Mouse (Mus musculus) frontal cortex, postnatal 10 days (tissue): Measurements from ENCODE around the gene Lmod1.
A peak's percentile ranks its signal among the peaks of the same experiment; 100 is the strongest.

ENCODE experiments used
- DNase-seq, 2 experiments: peaks; one replicate each; pipeline ENCODE4 v3.0.0; 2022; ENCODE audit warnings: low spot score in 2 of 2, mixed read lengths in 1 of 2

Lmod1 gene

DNA sequence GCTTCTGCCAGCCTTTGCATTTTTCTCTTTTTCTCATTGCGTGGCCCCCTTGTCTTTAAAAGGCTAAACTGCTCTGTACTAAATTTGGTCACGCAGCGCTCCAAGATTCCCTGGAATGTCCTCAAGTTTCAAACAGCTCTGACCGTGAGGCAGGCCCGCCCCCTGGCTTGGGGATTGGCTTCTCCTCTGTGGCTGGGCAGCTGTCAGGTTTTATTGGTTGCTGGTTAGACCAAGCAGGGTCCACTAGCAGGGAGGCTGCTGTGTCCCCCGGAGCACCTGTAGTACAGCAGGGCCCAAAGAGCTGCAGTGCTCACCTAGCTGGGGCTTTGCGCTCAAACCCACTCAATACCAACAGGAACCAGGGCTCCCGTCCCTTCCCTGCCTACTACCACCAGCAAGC lies at the start of gene Lmod1:
Gene Lmod1 (plus strand): TSS at position 237 of the 400 bp plus-strand sequence.
- no peak for DNase-seq

DNA sequence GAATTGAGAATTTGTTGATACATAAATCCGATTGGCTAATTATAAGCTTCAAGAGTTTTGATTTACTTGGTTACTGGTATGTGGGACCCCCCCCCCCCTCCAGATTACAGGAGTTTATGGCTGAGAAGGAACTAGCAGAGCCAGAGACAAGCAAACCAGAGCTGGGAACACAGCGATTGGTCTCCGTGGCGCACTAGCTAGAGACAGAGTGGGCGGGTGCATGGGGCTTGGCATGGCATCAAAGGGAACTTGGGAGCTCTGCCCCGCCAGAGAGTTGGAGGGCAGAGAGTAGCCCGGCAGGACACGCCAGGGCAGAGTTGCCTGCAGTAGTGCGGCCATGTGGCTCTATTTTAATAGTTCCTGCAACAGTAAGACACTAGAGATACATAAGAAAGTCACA lies 44.0 kb upstream of the Lmod1 start:
- DNase-seq = peak in 1 of 2 experiments; percentile 66

DNA sequence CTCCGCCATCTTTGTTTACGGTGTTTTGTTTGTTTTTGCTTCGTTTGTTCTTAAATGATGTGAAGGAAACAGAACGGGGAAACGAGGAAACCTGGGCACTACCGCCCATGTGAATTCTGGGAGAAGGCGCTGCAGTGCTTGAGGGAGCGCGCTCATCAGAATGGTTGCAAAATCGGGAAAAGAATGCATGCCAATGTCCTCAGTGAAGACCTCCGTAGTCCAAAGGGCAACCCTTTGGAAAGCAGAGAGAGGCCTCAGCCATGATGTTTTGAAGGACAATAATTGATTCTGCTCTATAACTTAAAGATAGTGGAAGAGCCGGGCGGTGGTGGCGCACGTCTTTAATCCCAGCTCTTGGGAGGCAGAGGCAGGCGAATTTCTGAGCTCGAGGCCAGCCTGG lies 42.8 kb upstream of the Lmod1 start:
- DNase-seq = no peak

DNA sequence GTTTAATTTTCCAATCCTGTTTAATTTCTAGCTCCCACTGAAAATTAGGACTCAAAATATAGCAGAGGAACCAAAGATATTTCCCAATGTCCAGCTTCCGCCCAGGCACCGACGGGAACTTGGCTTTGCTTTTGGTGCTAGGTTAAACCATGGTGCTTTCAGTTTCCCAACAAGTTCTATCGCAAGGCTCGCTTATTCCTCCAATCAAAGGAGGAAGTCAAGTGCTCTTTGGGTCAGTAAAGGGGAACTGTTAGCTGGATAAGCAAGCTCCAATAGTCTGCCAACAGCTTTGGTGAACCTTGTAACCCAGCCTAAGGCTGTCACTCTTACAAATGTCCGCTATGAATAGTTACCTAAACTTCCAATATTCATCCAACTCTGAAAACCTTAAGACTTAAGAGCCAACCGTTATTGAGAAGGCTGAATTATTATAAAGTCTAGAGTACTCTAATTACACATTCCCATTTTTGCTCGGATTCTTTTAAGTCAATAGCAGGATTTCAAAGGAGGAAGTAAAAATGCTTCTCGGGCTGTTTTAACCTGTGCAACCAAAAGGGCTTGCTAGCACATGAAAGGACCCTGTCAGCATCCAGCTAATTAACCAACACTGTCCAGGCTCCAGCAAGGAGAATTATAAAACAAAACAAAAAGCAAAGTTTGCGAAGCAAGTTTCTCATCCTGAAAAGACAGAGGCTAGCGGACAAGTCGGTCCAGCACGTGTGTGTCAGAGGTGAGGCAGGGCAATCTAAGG lies 41.9 kb upstream of the Lmod1 start:
- no peak for DNase-seq

DNA sequence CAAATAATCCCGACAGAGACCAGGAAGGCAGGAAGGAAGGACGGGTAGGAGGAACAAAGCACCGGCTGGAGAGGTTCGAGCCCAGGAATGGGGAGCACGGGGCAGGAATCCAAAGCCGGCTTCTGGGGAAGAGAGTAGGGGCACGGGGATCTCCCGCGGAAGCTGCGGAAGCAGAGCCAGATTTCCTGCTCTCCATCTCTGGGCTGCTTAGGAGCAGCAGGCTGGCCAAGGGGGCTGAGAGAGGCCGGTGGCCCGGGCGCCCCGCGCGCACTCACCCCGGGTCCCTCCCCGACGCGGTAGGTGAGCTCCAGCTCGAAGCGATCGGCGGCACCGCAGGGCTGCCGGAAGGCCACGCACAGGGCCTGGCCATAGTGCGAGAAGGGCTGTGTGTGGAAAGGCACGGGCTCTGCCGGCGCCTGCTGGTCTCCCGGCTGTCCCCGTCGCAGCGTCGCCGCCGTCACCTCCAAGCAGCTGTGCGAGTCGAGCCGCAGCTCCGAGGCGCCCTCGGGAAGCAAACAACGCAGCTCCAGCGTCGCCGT lies 41.3 kb upstream of the Lmod1 start:
- DNase-seq = peak in 1 of 2 experiments; percentile 20

DNA sequence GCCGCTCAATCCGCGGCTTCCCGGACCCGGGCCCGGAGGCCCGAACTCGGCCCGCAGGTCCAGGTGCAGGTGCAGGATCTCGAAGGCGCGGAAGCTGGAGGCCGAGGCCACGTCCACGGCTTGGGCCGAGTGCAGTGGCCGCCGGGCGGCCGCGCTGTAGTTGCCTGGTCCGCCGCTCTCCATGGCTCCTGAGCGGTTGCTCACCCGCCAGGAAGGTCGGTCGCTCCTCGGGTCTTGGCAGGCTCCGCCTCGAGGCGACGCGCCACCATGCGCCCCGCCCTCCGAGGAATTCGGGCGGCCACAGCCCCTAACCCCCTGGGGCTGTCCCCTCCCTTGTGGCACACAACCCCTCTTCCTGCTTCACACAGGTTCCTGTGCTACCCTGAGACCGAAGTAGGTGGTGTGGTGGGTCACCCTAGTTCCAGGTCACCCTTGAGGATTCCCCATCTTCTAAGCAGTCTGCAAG lies 40.7 kb upstream of the Lmod1 start, which contains the start of gene Rnpep:
Gene Rnpep (minus strand): TSS at position 259 of the 466 bp plus-strand sequence.
- DNase-seq = peak; percentile 43 to 73

DNA sequence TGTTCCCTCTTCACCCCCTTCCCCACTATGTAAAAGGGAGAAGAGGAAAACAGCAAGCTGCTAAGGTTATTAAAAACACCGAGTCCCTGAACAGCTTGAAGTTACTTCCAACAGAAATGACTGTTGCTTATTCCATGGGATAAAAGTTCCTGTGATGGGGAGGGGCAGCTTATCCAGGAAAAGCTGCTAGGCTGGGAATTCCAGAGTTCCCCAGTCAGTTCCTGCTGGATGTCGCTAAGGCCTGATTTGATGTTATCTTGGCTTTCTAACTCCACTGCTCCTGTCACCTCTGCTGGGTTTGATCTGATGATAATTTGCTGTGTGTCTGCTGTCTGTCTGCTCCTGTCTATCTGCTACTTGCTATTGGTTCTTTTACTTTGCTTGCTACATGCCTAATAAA lies 38.3 kb upstream of the Lmod1 start:
- no peak for DNase-seq

DNA sequence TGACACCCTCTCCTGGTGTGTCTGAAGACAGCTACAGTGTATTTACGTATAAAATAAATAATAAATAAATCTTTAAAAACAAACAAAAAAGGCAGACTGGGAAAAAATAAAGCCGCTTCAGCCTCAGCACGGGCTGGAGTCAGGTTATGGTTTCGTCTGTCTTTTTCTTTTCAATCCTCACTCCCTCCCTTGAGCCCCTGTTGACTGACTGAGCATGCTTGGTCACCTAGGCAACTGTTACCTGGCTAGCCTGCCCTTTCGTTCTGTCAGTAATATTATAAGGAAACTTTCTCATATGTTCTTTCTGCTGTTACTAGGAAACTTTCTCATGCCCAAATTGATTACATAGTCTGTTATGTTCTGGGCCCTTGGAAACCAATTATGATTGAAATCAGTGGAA lies 33.7 kb upstream of the Lmod1 start:
- no peak for DNase-seq

DNA sequence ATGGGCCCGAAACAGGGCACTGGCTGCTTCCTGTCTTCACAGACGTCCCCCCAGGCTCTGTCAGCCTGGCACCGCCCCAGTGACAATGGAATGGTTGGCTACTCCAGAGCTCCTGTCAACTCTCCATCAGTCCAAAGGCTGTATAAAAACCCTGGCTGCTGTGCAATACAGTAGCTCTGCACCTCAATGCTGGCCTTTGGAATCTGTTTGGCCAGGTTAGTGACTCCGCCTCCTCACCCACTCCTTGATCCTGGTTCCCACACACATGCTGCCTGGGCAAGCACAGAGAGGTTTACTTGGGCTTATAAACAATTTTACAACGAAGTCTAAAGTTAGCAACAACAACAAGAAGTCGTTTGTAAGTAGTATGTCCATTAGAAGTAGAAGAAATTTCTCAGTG lies 13.3 kb upstream of the Lmod1 start:
- DNase-seq = no peak

DNA sequence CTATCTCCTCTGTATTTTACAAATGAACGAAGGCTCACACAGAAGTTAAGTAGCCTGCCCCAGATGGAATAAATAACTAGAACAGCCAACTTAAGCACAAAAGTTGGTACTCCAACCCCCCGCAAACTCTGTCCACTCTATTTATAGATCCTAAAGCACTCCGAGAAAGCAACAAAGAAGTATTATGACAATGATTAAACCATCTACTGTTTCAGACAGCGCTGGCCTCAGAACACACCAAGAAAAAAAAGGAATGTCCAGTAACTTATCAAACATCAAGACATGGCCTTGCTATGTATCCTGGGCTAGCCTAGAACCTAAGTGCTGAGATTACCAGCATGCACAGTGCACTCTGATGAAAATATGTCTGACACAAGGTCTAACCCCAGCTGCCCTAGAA lies 12.4 kb upstream of the Lmod1 start:
- DNase-seq = no peak

DNA sequence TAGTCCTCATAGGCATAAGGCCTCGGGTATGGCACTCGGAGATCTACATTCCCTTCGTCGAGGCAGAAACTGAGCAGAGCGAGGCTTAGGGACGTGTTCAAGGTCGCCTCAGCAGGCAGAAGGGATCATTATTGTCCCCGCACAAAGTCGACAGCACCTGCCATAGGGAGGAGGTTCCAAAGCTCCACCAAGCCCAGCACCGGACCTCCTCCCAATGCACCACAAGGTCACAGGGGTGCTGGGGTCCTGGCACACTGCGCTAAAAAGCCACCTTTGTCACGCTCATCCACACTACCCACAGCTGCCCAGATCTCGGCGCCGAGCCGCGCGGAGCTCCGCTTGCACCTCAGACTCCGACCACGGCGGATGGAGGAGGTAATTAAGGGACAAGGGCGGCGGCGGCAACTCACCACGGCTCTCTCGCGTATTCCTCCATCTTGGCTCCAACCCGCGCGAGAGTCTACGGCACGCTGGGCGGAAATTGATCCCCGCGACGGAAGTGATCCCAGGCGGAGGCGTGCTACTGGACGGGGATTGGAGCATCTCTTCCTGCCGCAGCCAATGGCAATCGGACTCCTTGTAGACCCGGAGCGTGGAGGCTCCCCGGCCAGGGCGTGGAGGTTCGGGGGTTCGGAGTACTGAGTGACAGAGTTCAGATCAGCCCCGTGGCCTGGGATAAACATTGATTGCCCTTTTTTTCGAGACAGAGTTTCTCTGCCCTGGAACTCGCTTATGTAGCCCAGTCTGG lies 11.1 kb upstream of the Lmod1 start, which contains the start of gene Timm17a:
Gene Timm17a (minus strand): TSS at position 495 of the 748 bp plus-strand sequence.
- DNase-seq = peak; percentile 91 to 93

DNA sequence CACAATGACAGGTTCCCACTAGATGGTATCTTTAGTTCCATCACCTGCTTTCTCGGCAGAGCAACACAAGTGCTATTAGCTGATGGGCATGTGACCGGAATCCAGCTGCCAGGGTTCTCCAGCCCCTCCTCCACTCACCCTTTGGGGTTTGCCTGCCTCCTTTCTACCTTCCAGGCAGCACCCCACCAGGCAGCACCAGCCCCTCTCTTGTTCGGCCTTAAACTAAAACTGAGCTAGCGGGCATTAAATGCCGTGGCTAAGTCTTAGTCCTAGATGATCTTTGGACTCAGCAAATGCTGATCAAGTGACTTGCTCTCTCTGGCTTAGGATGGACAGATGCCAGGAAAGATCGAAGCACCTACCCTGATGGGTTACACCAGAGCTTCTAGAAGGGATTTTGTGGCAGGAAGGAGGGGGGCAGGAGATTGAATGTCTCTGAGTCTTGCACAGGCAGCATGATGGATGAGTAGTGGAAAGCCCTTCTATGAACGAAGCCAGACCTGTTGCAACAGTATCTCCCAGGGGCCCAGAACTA lies 1.2 kb upstream of the Lmod1 start:
- no peak for DNase-seq

DNA sequence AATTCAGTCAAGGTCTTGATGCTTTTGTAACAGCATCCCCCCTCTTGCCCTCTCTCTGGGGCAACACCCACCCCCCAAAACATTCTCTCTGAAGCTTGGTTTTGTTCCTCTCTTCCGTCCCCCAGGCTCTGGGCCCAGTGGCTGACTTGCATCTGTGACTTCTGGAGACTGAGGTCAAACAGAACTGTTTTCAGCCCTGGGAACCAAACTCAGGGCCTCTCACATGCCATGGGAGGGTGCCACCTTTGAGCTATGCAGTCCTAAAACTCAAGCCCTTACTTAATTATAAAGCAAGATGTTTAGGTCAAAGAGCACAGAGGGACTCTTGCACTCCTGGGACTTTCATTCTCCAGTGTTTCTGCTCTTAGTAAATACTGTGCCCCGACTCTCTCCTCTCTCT lies 1.3 kb downstream of the Lmod1 start:
- DNase-seq = no peak

DNA sequence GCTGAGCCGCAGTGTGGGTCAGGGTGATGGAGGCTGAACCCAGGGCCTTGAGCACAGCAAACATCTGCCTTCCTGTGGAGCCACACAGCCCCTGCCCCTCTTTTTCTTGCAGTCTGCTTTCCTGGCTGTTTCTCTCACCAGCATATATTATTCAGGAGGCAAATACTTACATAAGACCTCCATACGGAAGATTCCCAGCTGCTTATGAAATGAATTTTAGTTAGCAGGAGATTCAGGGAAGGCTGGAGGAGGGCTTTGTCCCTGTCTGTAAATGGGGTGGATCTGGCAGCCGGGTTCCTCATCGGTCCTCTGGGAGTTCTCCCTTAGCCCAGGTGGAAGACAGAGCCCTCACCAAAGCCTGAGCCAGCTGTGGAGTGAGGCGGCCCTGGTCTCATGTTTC lies 3.8 kb downstream of the Lmod1 start:
- no peak for DNase-seq

DNA sequence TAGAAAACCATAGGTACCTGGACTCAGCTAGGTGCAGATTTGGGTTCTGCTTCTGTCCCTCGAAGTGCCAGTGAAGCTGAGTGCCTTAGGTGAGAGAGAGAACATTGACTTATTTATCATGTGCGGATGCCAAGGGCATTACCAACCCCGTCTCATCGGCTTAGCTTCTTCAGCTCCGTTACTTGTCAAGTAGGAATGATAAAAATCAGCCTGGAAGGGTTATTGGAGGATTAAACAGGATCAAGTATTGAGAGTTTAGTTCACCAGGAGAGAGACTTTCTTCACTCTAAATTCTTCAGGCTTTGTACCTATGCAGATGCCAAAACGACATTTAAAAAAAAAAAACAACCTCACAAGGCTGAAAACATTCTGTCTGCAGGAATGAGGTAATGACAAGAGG lies 6.0 kb downstream of the Lmod1 start:
- DNase-seq = no peak

DNA sequence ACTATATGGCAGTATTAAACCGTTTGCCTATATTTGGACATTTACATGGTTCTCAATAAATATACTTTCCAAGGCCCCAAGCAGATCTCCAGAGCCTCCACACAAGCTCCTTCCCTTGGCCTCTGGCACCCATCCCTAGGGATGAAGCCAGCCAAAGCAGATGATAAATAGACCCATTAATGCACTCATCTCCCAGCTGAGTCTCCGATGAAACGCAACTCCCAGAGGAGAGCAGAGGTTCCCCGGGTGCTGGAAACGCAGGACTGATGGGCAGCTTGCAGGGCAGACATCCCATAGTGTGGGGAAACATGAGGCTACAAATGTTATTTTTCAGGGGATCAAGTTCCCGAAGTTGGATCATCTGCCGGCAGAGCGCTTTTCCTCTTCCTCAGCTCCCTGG lies 17.3 kb downstream of the Lmod1 start:
- DNase-seq = no peak

DNA sequence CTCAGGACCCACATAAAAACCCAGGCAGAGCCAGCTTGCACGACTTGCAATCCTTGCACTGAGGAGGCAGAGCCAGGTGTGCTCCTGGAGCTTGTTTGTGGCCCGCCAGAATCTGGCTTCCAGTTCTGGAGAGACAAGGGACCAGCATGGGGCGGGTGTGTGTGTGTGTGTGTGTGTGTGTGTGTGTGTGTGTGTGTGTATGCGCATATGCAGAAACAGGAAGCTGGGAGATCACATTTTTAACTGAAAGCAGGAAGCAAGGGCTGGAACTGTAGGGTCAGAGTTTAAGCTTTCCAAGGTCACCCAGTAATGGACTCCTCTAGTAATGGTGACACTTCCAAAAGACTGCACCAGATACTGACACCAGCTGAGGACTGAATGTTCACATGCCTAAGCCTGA lies 19.4 kb downstream of the Lmod1 start:
- no peak for DNase-seq

DNA sequence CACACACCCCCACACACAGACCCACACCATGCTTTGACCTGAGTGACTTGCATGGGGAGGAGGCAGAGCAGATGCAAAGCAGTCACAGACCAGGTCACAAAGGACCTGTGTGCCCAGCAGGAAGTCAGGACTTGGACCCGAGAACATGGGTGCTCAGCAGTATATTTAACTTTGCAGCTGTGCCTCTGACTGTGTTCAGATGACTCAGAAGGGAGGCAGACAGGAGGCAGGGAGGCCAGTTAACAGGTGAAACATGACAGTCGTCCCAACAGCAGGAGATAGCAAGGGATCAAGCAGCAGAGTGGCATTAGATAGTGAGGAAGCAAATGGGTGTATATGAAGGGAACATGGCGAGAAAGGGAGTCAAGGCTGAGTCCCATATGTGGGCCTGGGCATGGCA lies 22.3 kb downstream of the Lmod1 start:
- no peak for DNase-seq

DNA sequence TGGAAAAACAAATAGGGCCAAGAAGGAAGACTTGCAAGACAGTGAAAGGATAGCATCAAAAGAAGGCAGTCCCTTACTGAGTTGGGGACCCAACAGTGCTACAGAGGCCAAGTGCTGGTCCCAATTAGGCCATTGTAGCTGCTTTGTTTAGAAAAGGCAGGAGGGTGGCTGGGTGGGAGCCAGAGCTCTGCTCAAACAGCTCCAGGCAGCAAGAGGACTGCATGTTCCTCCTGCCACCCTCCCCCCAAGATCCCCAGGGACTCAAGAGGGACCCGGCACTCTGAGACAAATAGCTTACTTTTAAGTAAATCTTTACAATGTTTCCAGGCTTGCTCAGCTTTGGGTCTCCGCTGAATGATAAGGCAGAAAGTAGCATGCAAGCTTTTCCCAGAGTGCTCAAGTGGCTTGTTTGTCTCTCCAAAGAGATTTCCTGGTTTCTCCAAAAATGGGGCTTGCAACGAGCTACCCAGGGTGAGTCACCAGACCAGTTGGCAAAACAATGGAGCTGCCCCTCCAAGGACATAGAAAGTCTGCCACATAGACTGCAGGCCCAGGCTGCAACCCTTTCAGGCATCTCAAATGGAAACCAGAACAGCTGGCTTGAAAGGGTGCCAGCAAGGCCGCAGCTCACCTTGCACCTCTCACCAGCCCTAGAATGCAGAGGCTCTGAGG lies 23.0 kb downstream of the Lmod1 start:
- DNase-seq = peak in 1 of 2 experiments; percentile 67

DNA sequence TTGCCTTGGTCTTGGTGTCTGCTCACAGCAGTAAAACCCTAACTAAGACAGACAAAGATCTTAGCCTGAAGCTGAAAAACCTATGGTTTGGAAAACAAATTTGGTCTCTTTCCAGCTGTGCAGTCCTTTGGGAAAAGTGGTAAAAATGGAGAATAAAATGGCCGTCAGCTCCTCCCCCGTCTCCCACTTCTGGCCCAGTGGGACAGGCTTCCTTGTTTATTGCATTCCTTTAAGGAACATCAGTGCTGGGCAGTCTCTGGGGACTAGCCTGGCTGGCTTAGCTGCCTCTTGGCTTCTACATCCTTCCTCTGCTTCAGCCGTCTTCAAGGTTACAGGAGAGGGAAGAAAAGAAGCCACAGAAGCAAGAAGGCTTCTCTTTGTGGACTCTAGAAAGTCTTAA lies 27.3 kb downstream of the Lmod1 start:
- DNase-seq = no peak

DNA sequence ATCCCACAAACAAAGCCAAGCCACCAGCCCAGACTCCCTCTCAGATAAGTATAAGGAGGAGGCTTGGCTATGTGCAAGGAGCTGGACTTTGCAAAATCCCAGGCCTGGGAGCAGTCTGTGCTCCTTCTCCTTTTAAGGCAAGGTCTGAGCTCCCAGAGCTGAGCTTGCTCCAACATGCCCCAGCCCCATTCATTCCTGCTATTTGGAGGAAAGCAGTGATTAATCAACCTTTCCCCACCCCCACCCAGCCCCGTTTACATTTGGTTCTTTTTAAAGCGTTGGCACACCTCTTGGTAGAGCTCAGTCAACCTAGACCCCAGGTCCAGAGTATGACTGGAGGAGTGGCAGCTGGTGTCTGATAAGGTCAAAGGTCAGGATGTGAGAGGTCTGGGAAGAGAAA lies 34.5 kb downstream of the Lmod1 start:
- DNase-seq = no peak

DNA sequence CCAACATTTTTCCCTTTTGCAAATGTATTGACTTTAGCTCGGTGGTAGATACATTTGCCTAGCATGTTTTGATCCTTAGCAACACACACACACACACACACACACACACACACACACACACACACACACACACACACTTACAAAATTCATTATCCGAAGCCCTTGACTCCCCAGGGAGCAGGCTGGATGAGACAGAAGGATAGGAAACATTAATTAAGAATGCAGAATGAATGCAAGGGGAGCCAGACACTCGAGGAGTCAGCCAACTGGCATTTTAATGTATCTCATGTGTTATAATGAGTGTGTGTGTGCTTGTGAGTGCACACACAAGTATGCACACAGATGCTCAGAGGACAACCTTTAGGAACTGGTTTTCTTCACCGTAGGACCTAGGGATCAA lies 36.9 kb downstream of the Lmod1 start:
- no peak for DNase-seq
